Comparison of ENCODE assay signal across 23 mouse cellular contexts in the genomic region with DNA sequence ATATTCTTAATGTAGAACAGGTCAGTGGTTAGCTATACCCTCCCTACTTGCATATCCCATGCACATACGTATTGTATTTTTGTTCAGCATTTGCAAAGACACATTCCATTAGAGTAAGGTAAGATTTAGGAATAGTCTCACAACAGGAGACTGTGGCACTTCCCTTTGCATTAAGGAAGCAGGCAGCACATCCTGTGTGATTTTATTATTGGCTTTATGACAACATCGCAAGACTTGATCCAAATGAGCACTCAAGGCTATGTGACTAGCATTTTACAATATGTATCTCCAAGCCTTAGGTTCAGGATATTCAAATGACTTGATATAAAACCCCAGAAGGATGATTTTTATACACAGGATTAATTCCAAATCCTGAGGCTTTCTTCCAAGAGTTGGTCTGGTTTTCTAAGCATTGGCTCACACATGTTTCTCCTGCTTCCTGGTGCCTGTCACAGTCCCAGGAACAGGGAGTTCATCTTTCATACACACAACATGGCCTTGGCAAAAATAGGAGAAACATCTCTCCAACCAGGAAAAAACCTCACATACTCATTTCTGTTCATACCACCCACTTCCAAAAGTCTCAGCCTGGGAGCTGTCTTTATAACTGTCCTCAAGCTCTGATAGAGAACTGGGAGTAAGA.
DNase-seq lines count a peak whose midpoint lies in the region; ATAC-seq and TF ChIP-seq lines count a peak whose summit lies in the region.
"Had no signal": no experiment of that assay in that cellular context is flagged by ENCODE, and none has a peak within 500 bp of the region (broad histone marks: within the 10 kb centered on the region; RNA-seq: fewer than 3 reads in every experiment).

No protein-coding gene starts in this region.

- no peak for DNase-seq in forebrain, embryonic 14.5 days (ENCODE audit: low spot score)
- DNase-seq in heart, adult 8-10 months (ENCODE audit: low spot score): peak; percentile 46
- DNase-seq in heart, postnatal 36 days: no peak
- DNase-seq in lung, embryonic 14.5 days: peak; percentile 32
- no peak for DNase-seq in lung, adult 2 months
- no peak for DNase-seq in spleen, postnatal 36 days (ENCODE audit: low spot score in 2 of 2)
- DNase-seq: adrenal gland, postnatal 25 days; cerebellum, adult 2 months; cerebellum, postnatal 36 days; right cerebral cortex, postnatal 4 days; thymus, postnatal 25 days had no signal

- no peak overlapping the region for H3K4me3 ChIP-seq in forebrain, embryonic 16.5 days (replicated peaks; ENCODE audit: low read length)
- H3K4me3 ChIP-seq in forebrain, embryonic 14.5 days (ENCODE audit: low read depth, low read length): no peak overlapping the region
- no peak overlapping the region for H3K4me3 ChIP-seq in lung, embryonic 14.5 days (ENCODE audit: low read depth, low read length)
- no peak overlapping the region for H3K4me3 ChIP-seq in lung, adult 2 months (replicated peaks; ENCODE audit: extremely low read depth, low read depth, low read length)
- H3K4me3 ChIP-seq in brown adipose tissue, adult 24 weeks (ENCODE audit: insufficient read depth, low read depth, low read length): no peak overlapping the region
- H3K4me3 ChIP-seq: forebrain, embryonic 13.5 days; hindbrain, embryonic 15.5 days; intestine, embryonic 15.5 days; limb, embryonic 15.5 days; liver, embryonic 15.5 days; midbrain, embryonic 13.5 days; neural tube, embryonic 12.5 days had no signal

- intact Hi-C loops in heart, postnatal 36 days (cut with DNase I): loop anchor here (2.0 to 10.0 kb wide), 3 partner anchors 102 to 564 kb away; a partner anchor contains a TSS

- WGBS in forebrain, embryonic 16.5 days: 68% methylated on average over 2 of the region's 2 CpGs
- WGBS in forebrain, embryonic 14.5 days: 88% methylated on average over 2 of the region's 2 CpGs
- 77% methylated on average over 2 of the region's 2 CpGs for WGBS in lung, embryonic 14.5 days
- 49% methylated on average over 2 of the region's 2 CpGs for WGBS in lung, adult 2 months

- TF ChIP-seq POLR2A in lung, adult 2 months (IDR thresholded peaks at IDR 0.05; ENCODE audit: borderline replicate concordance, extremely low read depth, low read depth, low read length): no peak

- H3K27ac ChIP-seq in forebrain, embryonic 16.5 days (ENCODE audit: low read length): no peak overlapping the region
- no peak overlapping the region for H3K27ac ChIP-seq in forebrain, embryonic 14.5 days (ENCODE audit: low read depth, low read length)
- no peak overlapping the region for H3K27ac ChIP-seq in lung, embryonic 14.5 days (ENCODE audit: low read depth)
- peak overlapping the region; percentile 94 for H3K27ac ChIP-seq in brown adipose tissue, adult 24 weeks (replicated peaks; ENCODE audit: low read depth, low read length)
- H3K27ac ChIP-seq: forebrain, embryonic 13.5 days; hindbrain, embryonic 15.5 days; intestine, embryonic 15.5 days; kidney, postnatal 0 days; limb, embryonic 15.5 days; liver, embryonic 15.5 days; midbrain, embryonic 13.5 days; neural tube, embryonic 12.5 days had no signal

- no peak overlapping the region for H3K9ac ChIP-seq in forebrain, embryonic 16.5 days (replicated peaks; ENCODE audit: low read depth, low read length)
- no peak overlapping the region for H3K9ac ChIP-seq in forebrain, embryonic 14.5 days (ENCODE audit: low read length)
- no peak overlapping the region for H3K9ac ChIP-seq in lung, embryonic 14.5 days
- H3K9ac ChIP-seq: forebrain, embryonic 13.5 days; hindbrain, embryonic 15.5 days; intestine, embryonic 15.5 days; limb, embryonic 15.5 days; liver, embryonic 15.5 days; midbrain, embryonic 13.5 days; neural tube, embryonic 12.5 days had no signal

- no peaks in the 10 kb centered on the region for H3K9me3 ChIP-seq in forebrain, embryonic 16.5 days (ENCODE audit: control insufficient read depth, low read length)
- H3K9me3 ChIP-seq in forebrain, embryonic 14.5 days (replicated peaks; ENCODE audit: control insufficient read depth, low read length): no peaks in the 10 kb centered on the region
- H3K9me3 ChIP-seq in lung, embryonic 14.5 days (ENCODE audit: low read depth, low read length): no peaks in the 10 kb centered on the region
- H3K9me3 ChIP-seq: forebrain, embryonic 13.5 days; hindbrain, embryonic 15.5 days; intestine, embryonic 15.5 days; limb, embryonic 15.5 days; liver, embryonic 15.5 days; midbrain, embryonic 13.5 days; neural tube, embryonic 12.5 days had no signal

- no peak for TF ChIP-seq CTCF in lung, embryonic 14.5 days (IDR thresholded peaks at IDR 0.05; ENCODE audit: low read depth)
- TF ChIP-seq CTCF in lung, adult 2 months (IDR thresholded peaks at IDR 0.05; ENCODE audit: insufficient read depth, low read length): no peak

- no peaks in the 10 kb centered on the region for H3K4me1 ChIP-seq in forebrain, embryonic 16.5 days (replicated peaks; ENCODE audit: control insufficient read depth, insufficient read depth, low read length)
- H3K4me1 ChIP-seq in forebrain, embryonic 14.5 days (ENCODE audit: control insufficient read depth, insufficient read depth, low read length): no peaks in the 10 kb centered on the region
- peaks cover 4% of the 10 kb centered on the region; the same call in 1 of the 2 replicates for H3K4me1 ChIP-seq in lung, embryonic 14.5 days (ENCODE audit: insufficient read depth)
- H3K4me1 ChIP-seq in lung, adult 2 months (ENCODE audit: control insufficient read depth, insufficient read depth, low read length): peaks cover 5% of the 10 kb centered on the region
- peaks cover 8% of the 10 kb centered on the region for H3K4me1 ChIP-seq in brown adipose tissue, adult 24 weeks (ENCODE audit: control insufficient read depth, insufficient read depth, insufficient read length, low read length)
- H3K4me1 ChIP-seq: hindbrain, embryonic 15.5 days; intestine, embryonic 15.5 days; limb, embryonic 15.5 days; liver, embryonic 15.5 days; midbrain, embryonic 13.5 days; neural tube, embryonic 12.5 days had no signal

- H3K27me3 ChIP-seq in forebrain, embryonic 16.5 days (replicated peaks; ENCODE audit: control insufficient read depth, insufficient read depth, low read length): no peaks in the 10 kb centered on the region
- no peaks in the 10 kb centered on the region for H3K27me3 ChIP-seq in forebrain, embryonic 14.5 days (replicated peaks; ENCODE audit: control insufficient read depth, insufficient read depth, low read length)
- H3K27me3 ChIP-seq in lung, embryonic 14.5 days (ENCODE audit: insufficient read depth, low read length): no peaks in the 10 kb centered on the region
- H3K27me3 ChIP-seq: forebrain, embryonic 13.5 days; hindbrain, embryonic 15.5 days; intestine, embryonic 15.5 days; limb, embryonic 15.5 days; liver, embryonic 15.5 days; midbrain, embryonic 13.5 days; neural tube, embryonic 12.5 days had no signal

- peak; percentile 71 for ATAC-seq in forebrain, embryonic 16.5 days
- ATAC-seq in forebrain, embryonic 14.5 days: no peak
- ATAC-seq in lung, embryonic 14.5 days (ENCODE audit: insufficient read depth): no peak
- ATAC-seq: activated CD4-positive, CD25-positive, alpha-beta regulatory T cell, adult 4 months; forebrain, embryonic 13.5 days; intestine, embryonic 15.5 days; midbrain, embryonic 13.5 days had no signal

- H3K4me2 ChIP-seq in forebrain, embryonic 16.5 days (ENCODE audit: low read length): no peak overlapping the region
- no peak overlapping the region for H3K4me2 ChIP-seq in forebrain, embryonic 14.5 days (ENCODE audit: low read length)
- no peak overlapping the region for H3K4me2 ChIP-seq in lung, embryonic 14.5 days
- H3K4me2 ChIP-seq: forebrain, embryonic 13.5 days; hindbrain, embryonic 15.5 days; intestine, embryonic 15.5 days; limb, embryonic 15.5 days; liver, embryonic 15.5 days; midbrain, embryonic 13.5 days; neural tube, embryonic 12.5 days had no signal

- H3K36me3 ChIP-seq in forebrain, embryonic 16.5 days (ENCODE audit: control insufficient read depth, insufficient read depth): no peaks in the 10 kb centered on the region
- no peaks in the 10 kb centered on the region for H3K36me3 ChIP-seq in forebrain, embryonic 14.5 days (ENCODE audit: control insufficient read depth, insufficient read depth, low read length)
- H3K36me3 ChIP-seq in lung, embryonic 14.5 days (ENCODE audit: insufficient read depth): no peaks in the 10 kb centered on the region
- H3K36me3 ChIP-seq: G1E; hindbrain, embryonic 15.5 days; intestine, embryonic 15.5 days; limb, embryonic 15.5 days; liver, embryonic 15.5 days; midbrain, embryonic 13.5 days; neural tube, embryonic 12.5 days had no signal

Comparison
In these comparisons a context has a peak if more than half of its experiments do, and no peak if none do; other contexts are left out.
1. DNase-seq: peak in heart, adult 8-10 months (single experiment) and lung, embryonic 14.5 days (single experiment); none in forebrain, embryonic 14.5 days (single experiment), heart, postnatal 36 days (0 of 2), lung, adult 2 months (single experiment) and spleen, postnatal 36 days (0 of 2).